Mouse (Mus musculus): ENCODE measurements around the gene Hlcs. TPM values are rescaled to one million over a fixed set of nuclear protein-coding genes. Genes with fewer than 3 reads are reported as not detected.

Gene Hlcs
- polyA plus RNA-seq, 1 experiment from 2014 or later, result 4.0 TPM

GRCm38 (mm10) chr16:94236226-94237129, 76.9 kb downstream of the Hlcs start:
- peak; percentile 72 for ATAC-seq
- H3K9ac ChIP-seq (ENCODE audit: low read length), result no peak overlapping the region
- peaks cover 4% of the 10 kb centered on the region; the same call in 1 of the 2 replicates for H3K4me1 ChIP-seq (ENCODE audit: control insufficient read depth, insufficient read depth, low read length)
- H3K27ac ChIP-seq (ENCODE audit: low read depth, low read length), result no peak overlapping the region
- no peaks in the 10 kb centered on the region for H3K27me3 ChIP-seq (replicated peaks; ENCODE audit: control insufficient read depth, insufficient read depth, low read length)
- H3K36me3 ChIP-seq (ENCODE audit: control insufficient read depth, insufficient read depth, low read length), result no peaks in the 10 kb centered on the region
- peak; percentile 78 for DNase-seq (ENCODE audit: low spot score)
- H3K4me3 ChIP-seq (ENCODE audit: low read depth, low read length), result no peak overlapping the region
- H3K4me2 ChIP-seq (ENCODE audit: low read length), result no peak overlapping the region; the same call in 1 of the 2 replicates
- 41% methylated on average over 16 of the region's 16 CpGs for WGBS
- no peaks in the 10 kb centered on the region for H3K9me3 ChIP-seq (replicated peaks; ENCODE audit: control insufficient read depth, low read length)

GRCm38 (mm10) chr16:94235718-94236117, 77.7 kb downstream of the Hlcs start:
- Histone ChIP-seq H3K4me2 (ENCODE audit: low read length) (no peak overlapping the region), H3K36me3 (ENCODE audit: control insufficient read depth, insufficient read depth, low read length) (no peaks in the 10 kb centered on the region), H3K27me3 (replicated peaks; ENCODE audit: control insufficient read depth, insufficient read depth, low read length) (no peaks in the 10 kb centered on the region), H3K4me1 (ENCODE audit: control insufficient read depth, insufficient read depth, low read length) (peaks cover 4% of the 10 kb centered on the region; the same call in 1 of the 2 replicates), H3K9me3 (replicated peaks; ENCODE audit: control insufficient read depth, low read length) (no peaks in the 10 kb centered on the region), H3K4me3 (ENCODE audit: low read depth, low read length) (no peak overlapping the region), H3K9ac (ENCODE audit: low read length) (no peak overlapping the region), H3K27ac (ENCODE audit: low read depth, low read length) (no peak overlapping the region)
- no peak for ATAC-seq
- no peak for DNase-seq (ENCODE audit: low spot score)
- WGBS, result 94% methylated on average over 6 of the region's 6 CpGs

- Histone ChIP-seq H3K4me2 (ENCODE audit: low read length) (no peak overlapping the region), H3K9ac (ENCODE audit: low read length) (no peak overlapping the region), H3K4me3 (ENCODE audit: low read depth, low read length) (no peak overlapping the region), H3K27ac (ENCODE audit: low read depth, low read length) (no peak overlapping the region), H3K4me1 (ENCODE audit: control insufficient read depth, insufficient read depth, low read length) (peaks cover 4% of the 10 kb centered on the region; the same call in 1 of the 2 replicates), H3K27me3 (replicated peaks; ENCODE audit: control insufficient read depth, insufficient read depth, low read length) (0 out of 2 replicates have a peak, but pooled peaks cover 3% of the 10 kb centered on the region), H3K9me3 (replicated peaks; ENCODE audit: control insufficient read depth, low read length) (no peaks in the 10 kb centered on the region), H3K36me3 (ENCODE audit: control insufficient read depth, insufficient read depth, low read length) (no peaks in the 10 kb centered on the region)
- 78% methylated on average over 4 of the region's 4 CpGs for whole genome bisulfite sequencing
- DNase-seq (ENCODE audit: low spot score) (no peak), ATAC-seq (no peak)
Measured at GRCm38 (mm10) chr16:94234202-94234601, 79.2 kb downstream of the Hlcs start.

GRCm38 (mm10) chr16:94230909-94231575, 82.3 kb downstream of the Hlcs start:
- ATAC-seq, result no peak
- H3K4me2 ChIP-seq (ENCODE audit: low read length), result no peak overlapping the region
- no peak overlapping the region for H3K27ac ChIP-seq (ENCODE audit: low read depth, low read length)
- H3K27me3 ChIP-seq (replicated peaks; ENCODE audit: control insufficient read depth, insufficient read depth, low read length), result peaks cover 6% of the 10 kb centered on the region; the same call in 1 of the 2 replicates
- 82% methylated on average over 12 of the region's 12 CpGs for WGBS
- no peak for DNase-seq (ENCODE audit: low spot score)
- no peak overlapping the region for H3K4me3 ChIP-seq (ENCODE audit: low read depth, low read length)
- no peaks in the 10 kb centered on the region for H3K36me3 ChIP-seq (ENCODE audit: control insufficient read depth, insufficient read depth, low read length)
- no peak overlapping the region for H3K9ac ChIP-seq (ENCODE audit: low read length)
- no peaks in the 10 kb centered on the region for H3K9me3 ChIP-seq (replicated peaks; ENCODE audit: control insufficient read depth, low read length)
- peaks cover 13% of the 10 kb centered on the region for H3K4me1 ChIP-seq (ENCODE audit: control insufficient read depth, insufficient read depth, low read length)

- Histone ChIP-seq H3K4me1 (ENCODE audit: control insufficient read depth, insufficient read depth, low read length) (peaks cover 13% of the 10 kb centered on the region), H3K9me3 (replicated peaks; ENCODE audit: control insufficient read depth, low read length) (no peaks in the 10 kb centered on the region), H3K4me3 (ENCODE audit: low read depth, low read length) (no peak overlapping the region), H3K4me2 (ENCODE audit: low read length) (no peak overlapping the region), H3K27me3 (replicated peaks; ENCODE audit: control insufficient read depth, insufficient read depth, low read length) (peaks cover 6% of the 10 kb centered on the region), H3K36me3 (ENCODE audit: control insufficient read depth, insufficient read depth, low read length) (no peaks in the 10 kb centered on the region), H3K27ac (ENCODE audit: low read depth, low read length) (no peak overlapping the region), H3K9ac (ENCODE audit: low read length) (no peak overlapping the region)
- 61% methylated on average over 4 of the region's 4 CpGs for WGBS
- ATAC-seq (no peak), DNase-seq (ENCODE audit: low spot score) (no peak)
Measured at GRCm38 (mm10) chr16:94230499-94230898, 82.9 kb downstream of the Hlcs start.

- Histone ChIP-seq H3K4me1 (ENCODE audit: control insufficient read depth, insufficient read depth, low read length) (peaks cover 13% of the 10 kb centered on the region), H3K27me3 (replicated peaks; ENCODE audit: control insufficient read depth, insufficient read depth, low read length) (peaks cover 9% of the 10 kb centered on the region), H3K27ac (ENCODE audit: low read depth, low read length) (no peak overlapping the region), H3K4me2 (ENCODE audit: low read length) (no peak overlapping the region), H3K9ac (ENCODE audit: low read length) (no peak overlapping the region), H3K9me3 (replicated peaks; ENCODE audit: control insufficient read depth, low read length) (no peaks in the 10 kb centered on the region), H3K36me3 (ENCODE audit: control insufficient read depth, insufficient read depth, low read length) (no peaks in the 10 kb centered on the region), H3K4me3 (ENCODE audit: low read depth, low read length) (no peak overlapping the region)
- ATAC-seq, result no peak
- no peak for DNase-seq (ENCODE audit: low spot score)
- WGBS, result 95% methylated on average over 7 of the region's 7 CpGs
Measured at GRCm38 (mm10) chr16:94229890-94230289, 83.5 kb downstream of the Hlcs start.

- H3K27me3 ChIP-seq (replicated peaks; ENCODE audit: control insufficient read depth, insufficient read depth, low read length), result peaks cover 11% of the 10 kb centered on the region
- no peak overlapping the region for H3K9ac ChIP-seq (ENCODE audit: low read length)
- WGBS, result 91% methylated on average over 18 of the region's 18 CpGs
- no peak overlapping the region for H3K27ac ChIP-seq (ENCODE audit: low read depth, low read length)
- H3K9me3 ChIP-seq (replicated peaks; ENCODE audit: control insufficient read depth, low read length), result no peaks in the 10 kb centered on the region
- DNase-seq (ENCODE audit: low spot score) (no peak), ATAC-seq (no peak)
- no peaks in the 10 kb centered on the region for H3K36me3 ChIP-seq (ENCODE audit: control insufficient read depth, insufficient read depth, low read length)
- no peak overlapping the region for H3K4me2 ChIP-seq (ENCODE audit: low read length)
- H3K4me1 ChIP-seq (ENCODE audit: control insufficient read depth, insufficient read depth, low read length), result peaks cover 13% of the 10 kb centered on the region
- no peak overlapping the region for H3K4me3 ChIP-seq (ENCODE audit: low read depth, low read length)
Measured at GRCm38 (mm10) chr16:94228858-94229555, 84.4 kb downstream of the Hlcs start.

GRCm38 (mm10) chr16:94227328-94228018, 85.9 kb downstream of the Hlcs start:
- peak; percentile 96 for ATAC-seq
- peaks cover 13% of the 10 kb centered on the region for H3K4me1 ChIP-seq (ENCODE audit: control insufficient read depth, insufficient read depth, low read length)
- H3K27me3 ChIP-seq (replicated peaks; ENCODE audit: control insufficient read depth, insufficient read depth, low read length), result peaks cover 18% of the 10 kb centered on the region

More at GRCm38 (mm10) chr16:94227328-94228018, 85.9 kb downstream of the Hlcs start:
- Histone ChIP-seq H3K4me2 (ENCODE audit: low read length) (peak overlapping the region; percentile 3; the same call in 1 of the 2 replicates), H3K36me3 (ENCODE audit: control insufficient read depth, insufficient read depth, low read length) (no peaks in the 10 kb centered on the region), H3K9ac (ENCODE audit: low read length) (no peak overlapping the region), H3K9me3 (replicated peaks; ENCODE audit: control insufficient read depth, low read length) (no peaks in the 10 kb centered on the region), H3K27ac (ENCODE audit: low read depth, low read length) (no peak overlapping the region), H3K4me3 (ENCODE audit: low read depth, low read length) (no peak overlapping the region)
- DNase-seq (ENCODE audit: low spot score), result peak; percentile 94
- WGBS, result 1% methylated on average over 18 of the region's 18 CpGs
